Mouse (Mus musculus) hindbrain, embryonic 14.5 days (tissue): ENCODE results near the gene Afap1. TPM values are rescaled to one million over a fixed set of nuclear protein-coding genes. Genes with fewer than 3 reads are reported as not detected.

ENCODE experiments used
- ATAC-seq: fragments of 200-750 bp; cut with Nextera tagmentation; 2 replicates; pipeline ENCODE4 v1.8.0; 2017; ENCODE audit warnings: moderate number of reproducible peaks, mild to moderate bottlenecking, moderate TSS enrichment, moderate library complexity; ENCODE audit not compliant: low FRiP score
- DNase-seq: peaks from one replicate; pipeline ENCODE4 v3.0.0-alpha.2; 2015; ENCODE audit warnings: low spot score
- H3K27ac ChIP-seq: fragments of 300-500 bp; sonication (generic); 2 replicates; pipeline ENCODE4 v1.5.1; 2014; ENCODE audit warnings: mild to moderate bottlenecking, moderate library complexity
- H3K27me3 ChIP-seq: fragments of 300-500 bp; sonication (generic); 2 replicates; pipeline ENCODE4 v1.6.1; 2014; ENCODE audit warnings: mild to moderate bottlenecking, low read length, mixed read lengths; ENCODE audit not compliant: control insufficient read depth, insufficient read depth
- H3K36me3 ChIP-seq: fragments of 300-500 bp; sonication (generic); replicated peaks from 2 replicates; pipeline ENCODE4 v1.6.1; 2014; ENCODE audit not compliant: control insufficient read depth, insufficient read depth
- H3K4me1 ChIP-seq: fragments of 300-500 bp; sonication (generic); replicated peaks from 2 replicates; pipeline ENCODE4 v1.6.1; 2014; ENCODE audit warnings: antibody characterized with exemption, low read length, mixed read lengths; ENCODE audit not compliant: control insufficient read depth, insufficient read depth
- H3K4me2 ChIP-seq: fragments of 300-500 bp; sonication (generic); replicated peaks from 2 replicates; pipeline ENCODE4 v1.6.1; 2014; ENCODE audit warnings: mild to moderate bottlenecking, moderate library complexity
- H3K4me3 ChIP-seq: fragments of 300-500 bp; sonication (generic); replicated peaks from 2 replicates; pipeline ENCODE4 v1.5.1; 2014; ENCODE audit warnings: mild to moderate bottlenecking, low read length
- H3K9ac ChIP-seq: fragments of 300-500 bp; sonication (generic); 2 replicates; pipeline ENCODE4 v1.6.1; 2014
- H3K9me3 ChIP-seq: fragments of 300-500 bp; sonication (generic); 2 replicates; pipeline ENCODE4 v1.6.1; 2016; ENCODE audit warnings: low read length; ENCODE audit not compliant: control insufficient read depth
- WGBS: fragments of 180-500 bp; shearing (Covaris S2); extraction: QIAGEN DNeasy Blood & Tissue Kit; methylation state at CpG from one replicate; pipeline ENCODE4 v1.1.7; 2014; 5-methylcytosine and 5-hydroxymethylcytosine counted together
- polyA plus RNA-seq: library from polyadenylated mRNA; unstranded; fragments of >200 nt; fragmentation: Nextera tagmentation; extraction: Ambion mirVana; gene quantifications from 2 replicates; pipeline ENCODE4 v1.2.1, GENCODE M21; 2014

The Afap1 gene
- polyA plus RNA-seq, 1 experiment from 2014 or later: 72.3 TPM

GRCm38 (mm10) chr5:35893805-35894260 lies 714 bp downstream of the Afap1 start:
- Histone ChIP-seq H3K27ac (peak overlapping the region; percentile 88), H3K4me3 (peak overlapping the region; percentile 90), H3K9me3 (no peaks in the 10 kb centered on the region), H3K9ac (peak overlapping the region; percentile 99), H3K36me3 (no peaks in the 10 kb centered on the region), H3K4me1 (peaks cover 45% of the 10 kb centered on the region), H3K4me2 (peak overlapping the region; percentile 93), H3K27me3 (no peaks in the 10 kb centered on the region)
- under 1% methylated on average over 21 of the region's 21 CpGs for WGBS
- DNase-seq: peak; percentile 47
- ATAC-seq: peak; percentile 21

- Histone ChIP-seq H3K4me1 (peaks cover 47% of the 10 kb centered on the region), H3K36me3 (no peaks in the 10 kb centered on the region), H3K9me3 (no peaks in the 10 kb centered on the region), H3K27me3 (no peaks in the 10 kb centered on the region), H3K27ac (peak overlapping the region; percentile 88), H3K4me3 (peak overlapping the region; percentile 90), H3K9ac (peak overlapping the region; percentile 99), H3K4me2 (peak overlapping the region; percentile 93)
- DNase-seq: no peak
- no peak for ATAC-seq
- 5% methylated on average over 30 of the region's 30 CpGs for WGBS
Measured at GRCm38 (mm10) chr5:35894295-35895047, 1.4 kb downstream of the Afap1 start.

GRCm38 (mm10) chr5:35895926-35896325 lies 2.8 kb downstream of the Afap1 start:
- Histone ChIP-seq H3K9me3 (no peaks in the 10 kb centered on the region), H3K27me3 (no peaks in the 10 kb centered on the region), H3K4me2 (peak overlapping the region; percentile 93), H3K36me3 (no peaks in the 10 kb centered on the region), H3K4me3 (peak overlapping the region; percentile 1; the same call in 1 of the 2 replicates), H3K27ac (no peak overlapping the region), H3K4me1 (peaks cover 61% of the 10 kb centered on the region), H3K9ac (no peak overlapping the region)
- DNase-seq (no peak), ATAC-seq (no peak)
- 85% methylated on average over 4 of the region's 4 CpGs for WGBS

- Histone ChIP-seq H3K4me2 (peak overlapping the region; percentile 93), H3K9ac (peak overlapping the region; percentile 26; the same call in 1 of the 2 replicates), H3K36me3 (no peaks in the 10 kb centered on the region), H3K4me3 (no peak overlapping the region), H3K4me1 (peaks cover 67% of the 10 kb centered on the region), H3K27me3 (no peaks in the 10 kb centered on the region), H3K27ac (no peak overlapping the region), H3K9me3 (no peaks in the 10 kb centered on the region)
- ATAC-seq (no peak), DNase-seq (no peak)
- WGBS: 55% methylated on average over 4 of the region's 4 CpGs
Measured at GRCm38 (mm10) chr5:35896556-35896955, 3.4 kb downstream of the Afap1 start.

- no peak for ATAC-seq
- Histone ChIP-seq H3K27ac (no peak overlapping the region), H3K9me3 (no peaks in the 10 kb centered on the region), H3K4me1 (peaks cover 67% of the 10 kb centered on the region), H3K36me3 (no peaks in the 10 kb centered on the region), H3K4me2 (peak overlapping the region; percentile 93), H3K27me3 (no peaks in the 10 kb centered on the region), H3K9ac (no peak overlapping the region), H3K4me3 (no peak overlapping the region)
- no peak for DNase-seq
- 63% methylated on average over 4 of the region's 4 CpGs for WGBS
Measured at GRCm38 (mm10) chr5:35897147-35897546, 4.0 kb downstream of the Afap1 start.

DNA sequence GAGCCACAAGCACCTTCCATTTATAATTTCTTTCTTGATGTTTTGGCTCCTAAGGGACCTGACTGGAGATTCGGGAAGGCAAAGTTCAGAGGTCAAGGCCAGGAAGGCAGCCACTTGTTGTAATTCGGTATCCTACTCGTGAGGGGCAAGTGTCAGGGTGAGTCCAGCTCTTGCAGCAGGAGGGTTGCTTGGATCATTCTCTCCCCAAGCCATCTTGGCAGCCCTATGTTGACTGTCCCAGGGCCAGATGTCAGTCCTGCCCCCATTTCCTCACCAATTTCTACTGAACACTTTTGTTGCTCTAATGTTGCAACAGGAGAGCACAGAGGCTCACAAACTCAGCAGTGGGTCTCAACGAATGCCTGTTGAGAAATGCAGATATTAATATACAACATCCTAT lies 5.0 kb downstream of the Afap1 start:
- DNase-seq (no peak), ATAC-seq (no peak)
- Histone ChIP-seq H3K4me2 (no peak overlapping the region), H3K27ac (no peak overlapping the region), H3K9me3 (no peaks in the 10 kb centered on the region), H3K4me1 (peaks cover 62% of the 10 kb centered on the region), H3K9ac (no peak overlapping the region), H3K36me3 (no peaks in the 10 kb centered on the region), H3K27me3 (no peaks in the 10 kb centered on the region), H3K4me3 (no peak overlapping the region)
- WGBS: 71% methylated on average over 4 of the region's 4 CpGs

GRCm38 (mm10) chr5:35898994-35899393 lies 5.9 kb downstream of the Afap1 start:
- H3K27ac ChIP-seq: no peak overlapping the region
- H3K9me3 ChIP-seq: no peaks in the 10 kb centered on the region
- no peak overlapping the region for H3K9ac ChIP-seq
- H3K36me3 ChIP-seq: no peaks in the 10 kb centered on the region
- H3K4me1 ChIP-seq: peaks cover 70% of the 10 kb centered on the region
- no peak overlapping the region for H3K4me2 ChIP-seq
- ATAC-seq: no peak
- no peak overlapping the region for H3K4me3 ChIP-seq
- WGBS: 85% methylated on average over 3 of the region's 3 CpGs
- no peak for DNase-seq
- H3K27me3 ChIP-seq: no peaks in the 10 kb centered on the region

DNA sequence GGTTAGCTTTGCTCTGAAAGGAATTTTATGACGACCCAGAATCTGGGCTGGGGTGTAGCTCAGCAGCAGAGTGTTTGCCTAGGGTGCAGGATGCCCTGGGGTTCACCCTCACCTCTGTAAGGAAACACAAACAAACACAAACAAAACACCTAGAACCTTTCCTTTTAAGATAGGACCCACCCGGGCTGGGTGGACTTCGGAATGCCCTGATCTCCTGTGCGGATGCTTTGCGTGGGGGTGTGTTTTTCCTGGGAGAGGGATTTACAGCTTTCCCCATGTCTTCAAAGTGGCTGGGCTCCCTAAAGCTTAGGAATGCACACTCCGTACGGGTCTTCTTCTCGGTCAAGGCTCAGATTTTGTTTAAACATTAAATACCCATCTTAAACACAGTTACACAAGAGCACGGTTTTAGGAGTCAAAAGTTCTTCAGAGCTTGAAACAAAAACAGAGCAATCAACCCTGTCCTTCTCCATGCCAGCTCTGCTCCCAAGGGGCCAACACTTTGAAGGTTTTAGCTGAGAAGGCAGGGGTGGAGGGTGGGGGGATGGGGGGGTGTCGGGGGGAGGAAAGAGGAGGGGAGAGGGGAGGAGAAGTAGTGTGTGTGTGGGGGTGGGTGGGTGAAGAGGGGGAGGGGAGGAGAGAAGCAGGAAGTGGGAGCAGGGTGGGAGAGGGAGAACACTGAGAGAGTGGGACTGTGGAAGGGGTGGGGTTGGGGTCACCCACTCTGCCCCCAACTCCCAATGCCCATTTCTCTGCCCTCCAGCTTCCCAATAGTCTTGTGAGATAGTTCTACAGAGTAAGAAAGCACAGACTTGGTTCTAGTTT lies 7.5 kb downstream of the Afap1 start:
- 0 out of 2 replicates have a peak, but pooled peaks have one; percentile 3 for ATAC-seq
- H3K9me3 ChIP-seq: no peaks in the 10 kb centered on the region
- H3K36me3 ChIP-seq: no peaks in the 10 kb centered on the region
- peaks cover 71% of the 10 kb centered on the region for H3K4me1 ChIP-seq
- 0 out of 2 replicates have a peak overlapping the region, but pooled peaks have one; percentile 1 for H3K4me2 ChIP-seq
- DNase-seq: no peak
- no peak overlapping the region for H3K4me3 ChIP-seq
- WGBS: 30% methylated on average over 9 of the region's 10 CpGs
- H3K27me3 ChIP-seq: no peaks in the 10 kb centered on the region
- H3K9ac ChIP-seq: no peak overlapping the region
- H3K27ac ChIP-seq: peak overlapping the region; percentile 21; the same call in 1 of the 2 replicates

DNA sequence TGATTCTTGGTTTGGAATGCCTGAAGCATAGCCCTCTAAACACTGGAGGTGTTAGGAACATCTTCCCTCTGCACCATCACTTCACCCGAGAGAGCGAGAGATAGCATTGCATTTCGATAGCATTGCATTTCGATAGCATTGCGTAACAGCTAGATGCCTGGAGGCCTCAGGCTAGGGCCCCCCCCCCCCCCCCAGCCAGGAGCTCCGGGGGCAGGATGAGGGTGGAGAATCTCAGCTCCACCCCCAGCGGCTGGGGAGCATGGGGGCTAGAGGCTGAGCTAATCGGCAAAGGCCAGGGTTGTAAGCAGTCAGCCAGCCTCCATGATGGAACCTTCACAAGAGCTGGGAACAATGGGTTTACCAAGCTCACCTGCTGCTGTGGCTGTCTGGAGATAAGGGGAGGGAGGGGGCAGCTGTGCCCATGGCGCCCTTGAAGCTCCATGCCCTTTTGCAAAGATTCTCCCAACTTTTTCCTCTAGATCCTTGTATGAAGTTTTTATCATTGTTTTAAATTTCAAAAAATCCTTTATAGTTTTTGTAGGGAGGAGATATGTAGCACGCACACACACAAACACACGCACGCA lies 8.2 kb downstream of the Afap1 start:
- Histone ChIP-seq H3K36me3 (no peaks in the 10 kb centered on the region), H3K4me2 (0 out of 2 replicates have a peak overlapping the region, but pooled peaks have one; percentile 1), H3K4me1 (peaks cover 65% of the 10 kb centered on the region), H3K9me3 (no peaks in the 10 kb centered on the region), H3K9ac (peak overlapping the region; percentile 12; the same call in 1 of the 2 replicates), H3K27me3 (no peaks in the 10 kb centered on the region), H3K4me3 (no peak overlapping the region), H3K27ac (peak overlapping the region; percentile 21; the same call in 1 of the 2 replicates)
- DNase-seq: no peak
- 41% methylated on average over 12 of the region's 12 CpGs for WGBS
- ATAC-seq: 0 out of 2 replicates have a peak, but pooled peaks have one; percentile 22
